Mouse (Mus musculus): ENCODE results near the gene BC025920. TPM values are rescaled to one million over a fixed set of nuclear protein-coding genes. Genes with fewer than 3 reads are reported as not detected.
A peak's percentile ranks its signal among the peaks of the same experiment; 100 is the strongest.

Gene BC025920
- 1.3 and 2.3 TPM in 2 replicates for polyA plus RNA-seq (2015; fragmentation: Nextera tagmentation; extraction: Ambion mirVana)

DNA sequence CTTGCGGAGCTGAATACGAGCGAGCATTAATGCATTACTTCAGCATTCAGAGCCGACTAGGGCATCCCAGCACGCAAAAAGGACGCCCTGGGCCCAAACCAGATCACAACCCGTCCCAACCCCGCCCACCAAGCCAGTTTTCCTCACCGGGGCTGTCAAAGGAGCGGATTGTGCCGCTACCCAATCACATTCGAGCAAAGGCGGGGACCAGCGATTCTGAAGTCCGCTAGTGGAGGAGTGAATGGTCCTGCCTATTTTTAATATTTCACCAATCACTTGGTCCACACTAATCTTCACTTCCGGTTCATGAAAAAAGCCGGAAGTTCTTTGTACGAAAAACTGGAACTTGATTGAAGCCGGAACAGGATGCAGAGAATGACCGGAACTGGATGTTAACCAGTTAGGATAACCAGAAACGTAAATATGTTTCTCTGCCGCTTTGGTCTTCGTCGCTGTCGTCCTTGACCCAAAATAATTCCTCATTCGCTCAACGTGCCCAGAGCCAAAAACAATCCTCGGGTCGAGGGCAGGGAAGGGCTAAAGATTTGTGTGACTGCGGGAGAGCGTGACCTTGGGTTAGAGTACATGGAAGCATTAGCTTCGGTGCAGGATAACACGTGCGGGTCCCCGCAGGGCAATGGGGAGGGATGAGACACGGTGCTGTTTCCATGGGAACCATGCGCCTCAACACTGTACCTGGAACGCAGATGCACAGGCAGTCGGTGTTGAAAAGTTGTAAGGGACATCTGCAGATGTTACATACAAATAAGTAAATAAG lies at the start of gene BC025920:
Gene BC025920, plus strand, starts transcription at position 297 of the 778 bp plus-strand sequence.
- peak; percentile 88 for ATAC-seq (ENCODE audit: low FRiP score)
- Histone ChIP-seq H3K4me2 (peak within 1 kb of the TSS; percentile 90), H3K27ac (replicated peaks) (peak within 1 kb of the TSS; percentile 94), H3K36me3 (no peaks in the 10 kb centered on the region), H3K4me3 (replicated peaks) (peak within 1 kb of the TSS; percentile 61), H3K27me3 (replicated peaks) (no peaks in the 10 kb centered on the region; the same call in 1 of the 2 replicates), H3K4me1 (peaks cover 32% of the 10 kb centered on the region), H3K9ac (replicated peaks) (peak within 1 kb of the TSS; percentile 64), H3K9me3 (replicated peaks) (no peaks in the 10 kb centered on the region)
- under 1% methylated on average over 39 of the region's 39 CpGs for WGBS

GRCm38 (mm10) chr10:81556282-81556681 lies 49.8 kb upstream of the BC025920 start:
- ATAC-seq (ENCODE audit: low FRiP score) = no peak
- H3K36me3 ChIP-seq = no peaks in the 10 kb centered on the region; the same call in 1 of the 2 replicates
- H3K27ac ChIP-seq (replicated peaks) = no peak overlapping the region
- H3K4me2 ChIP-seq = no peak overlapping the region
- 76% methylated on average over 3 of the region's 3 CpGs for WGBS
- H3K4me1 ChIP-seq = peaks cover 21% of the 10 kb centered on the region
- H3K4me3 ChIP-seq (replicated peaks) = no peak overlapping the region
- no peaks in the 10 kb centered on the region for H3K27me3 ChIP-seq (replicated peaks)
- no peaks in the 10 kb centered on the region for H3K9me3 ChIP-seq (replicated peaks)
- no peak overlapping the region for H3K9ac ChIP-seq (replicated peaks)

GRCm38 (mm10) chr10:81557491-81557890 lies 48.6 kb upstream of the BC025920 start:
- Histone ChIP-seq H3K36me3 (peaks cover 3% of the 10 kb centered on the region), H3K4me3 (replicated peaks) (no peak overlapping the region), H3K27me3 (replicated peaks) (no peaks in the 10 kb centered on the region), H3K9ac (replicated peaks) (no peak overlapping the region), H3K9me3 (replicated peaks) (no peaks in the 10 kb centered on the region), H3K27ac (replicated peaks) (no peak overlapping the region), H3K4me2 (no peak overlapping the region), H3K4me1 (peaks cover 30% of the 10 kb centered on the region)
- no peak for ATAC-seq (ENCODE audit: low FRiP score)
- WGBS = 39% methylated on average over 1 of the region's 1 CpGs

DNA sequence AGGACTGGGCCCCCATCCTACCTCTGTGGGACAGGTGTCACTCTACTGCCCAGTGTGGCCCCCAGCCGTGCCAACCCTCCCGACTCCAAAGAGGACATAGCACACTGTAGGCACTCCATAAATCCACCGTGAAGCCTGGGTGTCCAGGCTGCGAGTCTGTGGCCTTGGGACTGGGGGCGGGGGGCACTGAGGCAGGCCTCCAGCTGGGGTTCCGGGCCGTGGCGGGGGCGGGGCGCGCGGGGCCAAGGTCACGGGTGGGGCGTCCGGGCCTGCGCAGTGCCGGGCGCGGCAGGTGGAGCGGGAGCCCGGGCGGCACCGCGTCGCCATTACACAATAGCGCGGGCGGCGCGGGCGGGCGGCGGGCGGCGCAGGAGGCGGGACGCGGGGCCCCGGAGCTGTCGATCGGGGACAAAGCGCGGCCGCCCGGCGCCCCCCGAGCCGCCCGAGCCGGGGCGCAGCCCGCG lies 46.9 kb upstream of the BC025920 start, which contains the start of gene Aes:
Gene Aes, plus strand, starts transcription at position 326 of the 464 bp plus-strand sequence.
- no peaks in the 10 kb centered on the region for H3K9me3 ChIP-seq (replicated peaks)
- under 1% methylated on average over 31 of the region's 53 CpGs for WGBS
- H3K36me3 ChIP-seq = peaks cover 6% of the 10 kb centered on the region

DNA sequence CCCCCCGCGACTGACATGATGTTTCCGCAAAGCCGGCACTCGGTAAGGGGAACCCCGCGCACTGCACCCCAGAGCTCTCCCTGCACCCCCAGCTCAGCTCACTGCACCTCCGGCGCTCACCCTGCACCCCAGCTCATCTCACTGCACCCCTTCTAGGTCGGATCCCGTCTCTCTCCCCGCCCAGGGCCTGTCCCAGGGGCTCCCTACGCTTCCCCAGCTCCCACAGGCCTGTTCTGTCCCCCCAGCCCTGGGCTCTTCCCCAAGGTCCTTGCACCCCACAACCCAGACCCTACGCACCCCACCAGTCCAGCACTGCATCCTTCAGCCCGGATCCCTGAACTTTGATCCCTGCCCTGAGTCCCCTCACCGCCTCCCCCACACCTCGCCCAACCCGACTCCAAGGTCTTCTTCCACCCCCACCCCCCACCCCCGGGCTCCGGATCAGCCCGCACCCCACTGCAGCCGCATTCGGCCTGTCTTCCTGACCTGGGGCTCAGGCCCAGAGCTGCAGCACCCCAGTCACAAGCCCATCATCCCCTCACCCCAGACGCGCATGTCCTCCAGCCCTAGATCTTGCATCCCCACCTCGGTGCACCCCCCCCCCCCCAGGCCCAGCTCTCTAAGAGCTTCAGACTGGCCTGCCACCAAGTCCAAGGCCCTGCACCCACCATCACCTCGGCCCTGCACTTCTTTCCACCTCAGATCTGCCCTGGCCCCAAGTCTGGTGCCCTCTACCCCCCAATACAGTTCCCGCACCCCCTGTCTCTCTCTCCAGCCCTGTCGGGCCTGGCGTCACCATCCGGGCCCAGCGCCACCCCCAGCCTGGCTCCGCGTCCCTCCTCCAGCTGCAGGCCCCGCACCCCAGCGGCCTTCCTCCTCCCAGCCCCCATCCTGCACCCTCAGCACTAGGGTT lies 46.2 kb upstream of the BC025920 start:
- H3K4me2 ChIP-seq = peak overlapping the region; percentile 92
- peaks cover 11% of the 10 kb centered on the region for H3K36me3 ChIP-seq
- ATAC-seq (ENCODE audit: low FRiP score) = peak; percentile 39
- no peaks in the 10 kb centered on the region for H3K9me3 ChIP-seq (replicated peaks)
- H3K27ac ChIP-seq (replicated peaks) = peak overlapping the region; percentile 86
- peaks cover 52% of the 10 kb centered on the region for H3K4me1 ChIP-seq
- H3K9ac ChIP-seq (replicated peaks) = peak overlapping the region; percentile 96
- no peaks in the 10 kb centered on the region; the same call in 1 of the 2 replicates for H3K27me3 ChIP-seq (replicated peaks)
- peak overlapping the region; percentile 86 for H3K4me3 ChIP-seq (replicated peaks)
- WGBS = under 1% methylated on average over 28 of the region's 36 CpGs

More for the DNA sequence above, 46.9 kb upstream of the BC025920 start, which contains the start of gene Aes:
- ATAC-seq (ENCODE audit: low FRiP score) = peak; percentile 73
- H3K4me2 ChIP-seq = peak within 1 kb of the TSS; percentile 92
- H3K27me3 ChIP-seq (replicated peaks) = no peaks in the 10 kb centered on the region
- H3K4me1 ChIP-seq = peaks cover 47% of the 10 kb centered on the region
- H3K4me3 ChIP-seq (replicated peaks) = peak within 1 kb of the TSS; percentile 86
- peak within 1 kb of the TSS; percentile 96 for H3K9ac ChIP-seq (replicated peaks)
- peak within 1 kb of the TSS; percentile 86 for H3K27ac ChIP-seq (replicated peaks)

GRCm38 (mm10) chr10:81560719-81561459 lies 45.2 kb upstream of the BC025920 start:
- peak overlapping the region; percentile 86; the same call in 1 of the 2 replicates for H3K27ac ChIP-seq (replicated peaks)
- peak overlapping the region; percentile 96 for H3K9ac ChIP-seq (replicated peaks)
- H3K4me2 ChIP-seq = peak overlapping the region; percentile 92
- H3K4me3 ChIP-seq (replicated peaks) = peak overlapping the region; percentile 86
- H3K36me3 ChIP-seq = peaks cover 21% of the 10 kb centered on the region
- no peak for ATAC-seq (ENCODE audit: low FRiP score)
- H3K27me3 ChIP-seq (replicated peaks) = peaks cover 9% of the 10 kb centered on the region
- WGBS = 23% methylated on average over 16 of the region's 16 CpGs
- H3K4me1 ChIP-seq = peaks cover 52% of the 10 kb centered on the region
- H3K9me3 ChIP-seq (replicated peaks) = no peaks in the 10 kb centered on the region

DNA sequence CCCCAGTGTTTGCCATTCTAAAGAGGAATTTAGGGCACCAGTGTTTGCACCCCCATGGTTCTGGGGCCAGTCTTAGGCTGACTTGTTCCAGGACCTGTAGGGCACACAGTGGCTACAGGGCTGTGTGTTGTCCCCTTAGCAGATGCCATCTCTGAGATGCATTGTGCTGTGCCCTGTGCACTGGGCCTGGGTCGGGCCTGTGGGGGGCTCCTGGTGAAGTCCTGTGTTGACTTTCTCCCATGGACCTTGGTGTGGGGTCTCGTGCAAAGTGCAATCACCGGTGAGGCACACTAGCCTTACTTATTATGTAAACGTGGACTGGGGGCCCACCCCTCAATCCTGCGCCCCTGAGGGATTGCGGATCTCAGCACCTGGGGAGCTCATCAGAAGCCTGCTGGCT lies 43.7 kb upstream of the BC025920 start:
- WGBS = 77% methylated on average over 6 of the region's 6 CpGs
- Histone ChIP-seq H3K9me3 (replicated peaks) (no peaks in the 10 kb centered on the region), H3K9ac (replicated peaks) (0 out of 2 replicates have a peak overlapping the region, but pooled peaks have one; percentile 4), H3K4me1 (peaks cover 52% of the 10 kb centered on the region), H3K27me3 (replicated peaks) (peaks cover 15% of the 10 kb centered on the region), H3K4me2 (peak overlapping the region; percentile 5), H3K4me3 (replicated peaks) (no peak overlapping the region), H3K27ac (replicated peaks) (no peak overlapping the region), H3K36me3 (peaks cover 35% of the 10 kb centered on the region)
- ATAC-seq (ENCODE audit: low FRiP score) = no peak

DNA sequence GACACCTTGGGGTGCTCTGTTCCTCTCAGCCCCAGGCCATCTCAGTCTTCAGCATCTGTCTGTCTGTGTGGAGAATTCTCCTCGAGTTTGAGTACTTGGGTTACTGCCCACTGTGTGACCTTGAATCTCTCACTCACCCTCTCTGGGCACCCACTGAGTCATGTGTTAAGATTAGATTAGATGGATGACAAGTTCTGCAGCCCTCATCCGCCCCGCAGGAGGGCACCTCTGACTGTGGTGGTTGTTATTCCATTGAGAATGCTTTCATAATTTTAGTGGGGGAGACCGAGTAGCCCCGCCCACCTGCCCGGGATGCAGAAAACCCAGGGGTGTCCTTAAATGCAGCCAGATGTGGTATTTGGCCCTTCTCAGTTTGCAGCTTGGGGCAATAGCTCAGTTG lies 42.6 kb upstream of the BC025920 start:
- ATAC-seq (ENCODE audit: low FRiP score) = no peak
- peaks cover 35% of the 10 kb centered on the region for H3K36me3 ChIP-seq
- peak overlapping the region; percentile 48 for H3K4me2 ChIP-seq
- 0 out of 2 replicates have a peak overlapping the region, but pooled peaks have one; percentile 20 for H3K9ac ChIP-seq (replicated peaks)
- no peak overlapping the region for H3K27ac ChIP-seq (replicated peaks)
- H3K9me3 ChIP-seq (replicated peaks) = no peaks in the 10 kb centered on the region
- H3K4me3 ChIP-seq (replicated peaks) = no peak overlapping the region
- 43% methylated on average over 6 of the region's 6 CpGs for WGBS
- peaks cover 58% of the 10 kb centered on the region for H3K4me1 ChIP-seq
- peaks cover 15% of the 10 kb centered on the region for H3K27me3 ChIP-seq (replicated peaks)

- ATAC-seq (ENCODE audit: low FRiP score) = no peak
- 6% methylated on average over 10 of the region's 10 CpGs for WGBS
- Histone ChIP-seq H3K36me3 (peaks cover 35% of the 10 kb centered on the region), H3K9me3 (replicated peaks) (no peaks in the 10 kb centered on the region), H3K4me3 (replicated peaks) (peak overlapping the region; percentile 10), H3K27me3 (replicated peaks) (peaks cover 15% of the 10 kb centered on the region), H3K9ac (replicated peaks) (peak overlapping the region; percentile 33; the same call in 1 of the 2 replicates), H3K4me1 (peaks cover 60% of the 10 kb centered on the region), H3K4me2 (peak overlapping the region; percentile 48), H3K27ac (replicated peaks) (0 out of 2 replicates have a peak overlapping the region, but pooled peaks have one; percentile 29)
Observed at GRCm38 (mm10) chr10:81564216-81564615, 41.9 kb upstream of the BC025920 start.

DNA sequence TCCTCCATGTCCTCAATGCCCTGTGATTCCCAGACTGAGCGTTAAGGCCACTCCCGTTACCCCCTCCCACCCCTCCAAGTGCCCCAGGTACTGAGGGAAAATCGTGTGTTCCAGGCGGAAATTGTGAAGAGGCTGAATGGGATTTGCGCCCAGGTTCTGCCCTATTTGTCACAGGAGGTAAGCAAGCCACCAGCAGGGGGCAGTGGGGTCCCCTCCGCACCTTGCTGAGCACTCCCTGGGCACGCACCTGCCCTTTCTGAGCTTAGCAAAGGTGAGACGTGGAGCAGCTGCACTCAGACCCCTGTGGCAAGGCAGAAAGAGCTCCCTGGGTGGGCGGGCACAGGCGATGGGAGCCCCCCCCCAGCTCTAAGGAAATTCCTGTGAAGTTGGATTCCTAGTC lies 41.3 kb upstream of the BC025920 start:
- no peak overlapping the region for H3K9ac ChIP-seq (replicated peaks)
- peaks cover 65% of the 10 kb centered on the region for H3K4me1 ChIP-seq
- peaks cover 15% of the 10 kb centered on the region for H3K27me3 ChIP-seq (replicated peaks)

More for the DNA sequence above, 41.3 kb upstream of the BC025920 start:
- Histone ChIP-seq H3K9me3 (replicated peaks) (no peaks in the 10 kb centered on the region), H3K36me3 (peaks cover 35% of the 10 kb centered on the region), H3K27ac (replicated peaks) (no peak overlapping the region), H3K4me3 (replicated peaks) (no peak overlapping the region), H3K4me2 (peak overlapping the region; percentile 48; the same call in 1 of the 2 replicates)
- ATAC-seq (ENCODE audit: low FRiP score) = no peak
- WGBS = 16% methylated on average over 10 of the region's 10 CpGs

Data from neural tube, embryonic 15.5 days (tissue).